Mouse (Mus musculus) large intestine, adult 2 months (tissue): ENCODE results near the gene Fancm. TPM values are rescaled to one million over a fixed set of nuclear protein-coding genes. Genes with fewer than 3 reads are reported as not detected.
A peak's percentile ranks its signal among the peaks of the same experiment; 100 is the strongest.
"Not testable (repeated sequence)": the region's sequence is repeated elsewhere in the genome, so short reads cannot be mapped to it uniquely, and the experiment has no call there.

Experiments used
- DNase-seq: peaks from one replicate; pipeline ENCODE4 v3.0.0-alpha.2; 2012; ENCODE audit warnings: low read depth, low spot score
- WGBS: fragments of 180-500 bp; shearing (Covaris S2); methylation state at CpG from one replicate; pipeline ENCODE4 v1.1.7; 2018; 5-methylcytosine and 5-hydroxymethylcytosine counted together
- polyA plus RNA-seq: library from polyadenylated mRNA; depleted of rRNA; stranded (reverse); fragments of >200 nt; gene quantifications from 2 replicates; pipeline ENCODE4 v1.2.3, GENCODE M21; 2012; rRNA removed

Gene Fancm
- polyA plus RNA-seq, 1 experiment: 0.83 TPM

DNA sequence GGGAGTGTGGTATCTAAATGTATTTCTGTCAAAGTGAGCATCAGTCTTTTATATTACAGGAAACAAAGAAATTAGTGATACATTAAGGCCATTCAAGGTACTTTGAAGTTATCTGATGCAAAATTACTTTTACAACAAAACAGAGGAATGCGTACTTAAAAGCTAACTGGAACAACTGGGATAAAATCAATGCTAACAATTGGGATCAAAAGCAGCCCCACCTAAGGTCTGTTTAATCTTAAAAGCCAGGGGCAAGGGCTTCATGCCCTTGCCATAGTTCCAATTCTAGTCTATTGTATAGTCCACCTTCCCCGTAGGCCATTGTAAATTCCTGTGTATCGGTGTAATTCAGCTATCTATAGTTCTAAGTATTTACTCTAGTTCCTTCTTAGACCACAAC, 39.6 kb downstream of the Fancm start:
- 75% methylated on average over 3 of the region's 3 CpGs for WGBS
- not testable (repeated sequence) for DNase-seq

DNA sequence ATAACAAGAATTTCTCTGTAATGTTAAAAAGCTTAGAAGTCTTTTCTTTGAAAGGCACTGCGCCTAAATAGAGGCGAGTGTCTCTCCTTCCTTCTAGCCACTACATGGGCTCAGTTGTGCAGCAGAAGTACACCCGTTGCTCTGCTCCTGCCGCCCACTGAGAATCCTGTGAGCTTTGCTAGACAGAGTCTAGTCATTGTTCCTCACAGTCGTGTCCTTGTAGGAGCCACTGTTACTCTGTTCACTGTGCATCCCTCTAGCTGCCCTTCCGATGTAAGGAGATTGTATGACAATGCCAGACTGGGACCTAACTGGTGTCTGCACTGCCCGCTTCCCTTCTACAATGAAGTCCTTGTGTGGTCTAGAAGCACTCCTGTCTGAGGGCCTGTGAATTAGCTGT, 43.6 kb downstream of the Fancm start:
- 88% methylated on average over 7 of the region's 7 CpGs for WGBS
- DNase-seq: no peak

- DNase-seq: no peak
- 94% methylated on average over 5 of the region's 5 CpGs for WGBS
Measured at GRCm38 (mm10) chr12:65119451-65119850, 44.0 kb downstream of the Fancm start.

DNA sequence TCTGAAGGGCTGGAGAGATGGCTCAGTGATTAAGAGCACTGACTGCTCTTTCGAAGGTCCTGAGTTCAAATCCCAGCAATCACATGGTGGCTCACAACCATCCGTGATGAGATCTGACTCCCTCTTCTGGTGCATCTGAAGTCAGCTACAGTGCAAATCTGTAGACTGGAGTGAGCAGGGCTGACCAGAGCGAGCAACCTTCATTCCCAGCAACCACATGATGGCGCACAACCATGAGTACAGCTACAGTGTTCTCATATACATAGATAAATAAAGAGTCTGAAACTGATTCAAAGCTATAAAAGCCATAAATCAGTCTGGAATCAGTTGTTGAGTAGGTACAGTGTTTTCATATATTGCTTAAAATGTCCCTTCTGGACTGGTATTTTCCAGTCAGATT, 60.7 kb downstream of the Fancm start:
- not testable (repeated sequence) for DNase-seq
- 94% methylated on average over 4 of the region's 4 CpGs for WGBS

DNA sequence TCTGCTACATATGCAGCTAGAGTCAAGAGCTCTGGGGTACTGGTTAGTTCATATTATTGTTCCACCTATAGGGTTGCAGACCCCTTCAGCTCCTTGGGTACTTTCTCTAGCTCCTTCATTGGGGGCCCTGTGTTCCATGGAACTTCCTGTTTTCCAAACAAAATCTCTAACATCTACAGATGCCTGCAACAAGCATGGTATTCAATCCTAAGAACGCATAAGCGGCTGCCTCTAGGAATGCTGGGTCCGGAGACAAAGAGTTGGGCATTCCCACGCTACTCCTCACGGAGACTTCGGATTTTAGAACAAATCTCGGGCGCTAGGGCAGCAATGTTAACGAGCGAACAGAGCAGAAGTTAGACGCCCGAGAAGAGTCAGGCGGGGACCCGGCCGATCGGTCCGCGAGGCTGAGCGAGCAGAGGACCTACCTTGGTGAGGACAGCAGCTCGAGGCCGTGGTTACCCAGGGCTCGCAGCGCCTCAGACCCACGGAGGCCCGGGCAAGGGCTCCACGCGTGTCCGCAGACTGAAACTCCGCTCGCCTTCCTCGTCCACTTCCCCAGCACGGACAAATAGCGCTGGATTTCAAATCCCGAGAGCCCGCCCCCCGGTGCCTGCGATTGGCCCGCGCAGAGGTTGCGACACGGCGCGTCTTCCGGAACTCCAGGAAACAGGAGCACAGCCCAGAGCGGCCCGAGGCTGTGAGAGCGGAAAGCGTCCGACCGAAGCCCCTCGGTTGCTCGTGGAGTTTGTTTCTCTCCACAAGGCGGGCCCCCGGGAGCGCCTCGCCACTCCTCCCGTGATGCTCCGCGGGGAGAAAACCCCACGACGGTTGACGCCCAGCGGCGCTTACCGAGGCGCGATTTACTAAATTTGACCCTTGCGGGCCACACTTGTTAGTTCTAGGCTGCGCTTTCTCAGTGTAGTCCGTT, 96.9 kb downstream of the Fancm start, which contains the start of gene Mis18bp1:
Gene Mis18bp1 (minus strand): TSS at position 584 of the 931 bp plus-strand sequence.
- WGBS: under 1% methylated on average over 70 of the region's 70 CpGs
- peak; percentile 80 for DNase-seq

DNA sequence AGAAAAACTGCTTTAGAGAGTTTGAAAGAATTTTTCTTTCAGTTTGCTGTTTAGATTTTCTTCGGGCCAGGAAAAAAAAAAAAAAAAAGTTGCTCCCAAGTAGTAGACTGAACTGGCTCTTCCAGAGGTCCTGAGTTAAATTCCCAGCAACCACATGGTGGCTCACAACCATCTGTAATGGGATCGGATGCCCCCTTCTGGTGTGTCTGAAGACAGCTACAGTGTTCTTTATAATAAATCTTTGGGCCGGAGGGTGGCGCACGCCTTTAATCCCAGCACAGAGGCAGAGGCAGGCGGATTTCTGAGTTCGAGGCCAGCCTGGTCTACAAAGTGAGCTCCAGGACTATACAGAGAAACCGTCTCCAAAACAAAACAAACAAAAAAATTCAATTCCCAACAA, 97.6 kb downstream of the Fancm start:
- DNase-seq: not testable (repeated sequence)

DNA sequence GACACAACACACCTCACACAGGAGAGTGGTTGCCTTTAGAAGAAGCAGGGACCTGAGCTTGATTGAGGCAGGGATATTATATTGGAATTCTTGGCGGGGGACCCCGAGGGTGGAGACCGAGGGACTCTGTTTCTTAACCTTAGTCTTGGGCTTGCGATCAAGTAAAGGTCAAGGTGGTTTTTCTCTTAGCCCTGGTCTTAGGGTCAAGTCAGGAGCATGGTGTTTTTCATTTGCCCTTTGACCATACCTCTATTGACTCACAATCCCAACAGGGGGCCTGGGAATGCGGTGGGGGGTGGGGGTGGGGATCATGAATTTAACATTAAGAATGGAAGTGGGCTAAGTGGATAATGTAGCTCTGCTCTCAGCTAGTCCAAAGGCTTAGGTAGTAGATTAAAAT, 98.3 kb downstream of the Fancm start:
- 91% methylated on average over 5 of the region's 5 CpGs for WGBS
- DNase-seq: no peak

More for the DNA sequence above, 97.6 kb downstream of the Fancm start:
- WGBS: 11% methylated on average over 8 of the region's 8 CpGs

Other genes with a start within 250 kb of the Fancm start
- gene Gm527, start 157.7 kb upstream of the Fancm start, polyA plus RNA-seq: 0.47 and 1.4 TPM in 2 replicates
- 0.84 and 1.7 TPM in 2 replicates for gene Klhl28, start 110.1 kb upstream of the Fancm start, polyA plus RNA-seq
- gene Togaram1, start 109.8 kb upstream of the Fancm start, polyA plus RNA-seq: 1.9 and 3.7 TPM in 2 replicates
- 2.8 and 7.1 TPM in 2 replicates for gene Prpf39, start 39.3 kb upstream of the Fancm start, polyA plus RNA-seq
- 17.6 and 19.7 TPM in 2 replicates for gene Fkbp3, start 1.6 kb upstream of the Fancm start, polyA plus RNA-seq
- gene Mis18bp1, start 97.0 kb downstream of the Fancm start, polyA plus RNA-seq: 0.89 TPM in 2 replicates
- gene Wdr20rt, start 149.9 kb downstream of the Fancm start, polyA plus RNA-seq: not detected in 2 replicates